Mouse (Mus musculus): ENCODE results near the gene Polg2.
"Not testable (repeated sequence)": the region's sequence is repeated elsewhere in the genome, so short reads cannot be mapped to it uniquely, and the experiment has no call there.

Polg2 gene

DNA sequence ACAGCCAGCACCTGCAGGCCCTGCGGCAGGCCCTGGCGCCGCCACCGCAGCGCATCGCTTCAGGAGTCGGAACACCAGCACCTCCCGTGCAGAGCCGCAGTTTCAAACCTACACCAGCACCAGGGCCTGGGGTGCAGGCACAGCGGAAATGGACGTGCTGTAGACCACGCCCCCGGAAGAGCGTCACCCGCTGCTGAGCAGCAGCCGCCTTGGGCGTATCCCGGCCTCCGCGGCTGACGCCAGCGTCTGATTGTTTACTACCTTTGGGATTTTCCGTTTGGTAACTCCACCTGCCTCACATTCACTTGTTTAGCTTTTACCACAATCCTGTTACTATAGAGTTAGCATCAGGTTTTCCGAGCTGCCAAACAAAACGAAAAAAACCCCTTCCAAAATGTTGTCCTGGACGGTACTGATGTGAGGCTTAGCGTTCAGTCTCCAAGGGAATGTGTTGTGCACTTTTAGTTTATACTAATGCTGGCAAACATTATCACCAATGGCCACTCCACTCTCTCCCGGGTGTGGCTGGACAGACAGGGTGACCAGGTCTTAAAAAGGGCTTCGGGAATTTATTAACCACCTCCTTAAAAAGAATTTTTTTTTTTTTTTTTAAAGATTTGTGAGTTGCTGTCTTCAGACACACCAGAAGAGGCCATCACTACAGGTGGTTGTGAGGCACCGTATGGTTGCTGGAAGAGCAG, at the start of gene Polg2:
Gene Polg2 (minus strand): TSS at position 150 of the 701 bp plus-strand sequence.
- DNase-seq (ENCODE audit: low read depth, low spot score) = peak; percentile 86

DNA sequence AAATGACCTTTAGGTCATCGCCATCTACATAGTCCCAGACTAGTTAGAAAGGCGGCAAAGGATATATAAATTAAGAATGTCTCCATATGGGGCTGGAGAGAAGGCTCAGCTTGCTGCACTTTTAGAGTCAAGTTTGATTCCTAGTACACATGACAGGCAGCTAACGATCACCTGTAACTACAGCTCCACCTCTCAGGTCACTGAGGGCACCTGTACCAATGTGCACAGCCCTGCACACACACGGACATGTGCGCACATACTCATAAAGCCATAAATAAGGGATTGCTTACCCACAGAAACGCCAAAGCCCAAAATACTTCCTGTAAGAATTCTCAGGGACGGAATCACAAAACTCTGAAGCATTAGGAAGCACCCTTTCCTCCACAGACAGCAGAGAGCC, 48.7 kb upstream of the Polg2 start:
- DNase-seq (ENCODE audit: low read depth, low spot score) = no peak

GRCm38 (mm10) chr11:106824403-106824802, 45.1 kb upstream of the Polg2 start:
- no peak for DNase-seq (ENCODE audit: low read depth, low spot score)

DNA sequence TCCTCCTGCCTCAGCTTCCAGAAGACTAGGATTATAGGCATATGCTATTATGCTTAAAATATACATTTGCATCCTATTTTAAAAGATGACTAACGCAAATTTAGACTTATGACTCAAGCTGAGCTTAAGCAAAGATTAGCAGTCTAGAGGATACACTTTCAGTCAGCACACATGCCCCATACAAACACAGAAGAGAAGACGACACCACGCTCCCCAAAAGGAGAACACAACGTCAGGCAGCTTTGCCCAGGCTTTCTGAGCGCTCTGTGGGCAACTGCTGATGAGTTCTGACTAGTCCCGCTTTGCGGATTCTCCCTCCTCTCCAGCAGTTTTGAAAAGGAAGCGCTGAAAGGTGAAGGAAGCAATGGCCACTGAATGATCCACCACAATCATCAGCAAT, 44.4 kb upstream of the Polg2 start:
- DNase-seq (ENCODE audit: low read depth, low spot score) = no peak

DNA sequence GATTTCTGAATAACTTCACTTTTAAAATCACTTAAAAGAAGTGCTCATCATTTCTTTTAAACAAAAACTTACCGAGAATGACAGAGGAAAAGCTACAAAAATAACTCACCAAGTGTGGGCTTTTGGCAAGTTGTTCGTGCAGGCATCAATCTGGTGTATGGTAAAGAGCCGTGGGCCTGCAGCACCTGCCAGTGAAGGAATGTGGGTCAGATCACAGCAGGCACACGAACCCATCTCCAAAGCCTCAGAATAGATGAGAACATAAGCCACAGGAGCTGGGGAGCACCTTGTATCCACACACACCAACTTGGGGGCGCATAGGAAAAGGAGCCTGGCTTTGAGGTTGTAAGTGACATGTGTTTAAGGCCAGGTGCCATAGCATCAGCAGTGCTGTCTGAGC, 43.6 kb upstream of the Polg2 start:
- no peak for DNase-seq (ENCODE audit: low read depth, low spot score)

DNA sequence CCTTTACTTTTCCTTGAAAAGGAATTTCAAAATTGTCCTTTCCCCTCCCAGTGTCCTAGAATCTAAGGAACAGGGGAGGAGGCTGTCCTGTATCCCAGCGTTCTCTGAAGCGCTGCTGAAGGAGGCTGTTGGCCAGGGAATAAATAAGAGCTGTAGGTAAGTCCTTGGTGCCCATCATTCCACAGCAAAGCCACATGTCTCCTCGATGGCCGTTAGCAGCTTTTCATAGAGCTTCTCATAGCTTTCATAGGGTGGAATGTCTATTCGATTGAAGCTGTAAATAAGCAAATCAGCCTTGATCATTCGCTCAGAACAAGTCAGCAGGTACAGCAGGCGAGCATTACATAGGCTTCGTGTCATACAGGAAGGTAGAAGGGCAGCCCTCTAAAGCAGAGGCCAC, 43.2 kb upstream of the Polg2 start:
- DNase-seq (ENCODE audit: low read depth, low spot score) = no peak

DNA sequence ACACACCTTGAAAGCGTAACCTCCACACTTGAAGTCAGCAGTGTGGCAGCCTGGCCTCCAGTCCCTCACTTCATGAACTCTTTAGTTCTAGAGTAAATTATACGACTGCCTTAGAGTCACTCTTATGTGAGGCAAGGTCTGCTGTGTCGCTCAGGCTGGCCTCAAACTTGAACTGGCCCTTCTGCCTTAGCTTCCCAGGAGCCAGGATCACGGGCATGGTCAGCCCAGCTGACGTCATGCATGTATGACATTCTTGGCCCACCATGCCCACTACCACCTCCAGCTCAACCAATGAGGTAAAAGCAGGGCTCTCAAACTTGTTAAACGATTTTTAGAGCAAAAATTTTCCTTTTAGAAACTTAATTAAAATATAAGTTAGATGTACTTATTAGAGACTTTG, 42.1 kb upstream of the Polg2 start:
- DNase-seq (ENCODE audit: low read depth, low spot score) = no peak

GRCm38 (mm10) chr11:106820972-106821371, 41.6 kb upstream of the Polg2 start:
- DNase-seq (ENCODE audit: low read depth, low spot score) = no peak

GRCm38 (mm10) chr11:106820252-106820651, 40.9 kb upstream of the Polg2 start:
- no peak for DNase-seq (ENCODE audit: low read depth, low spot score)

GRCm38 (mm10) chr11:106819595-106819994, 40.3 kb upstream of the Polg2 start:
- no peak for DNase-seq (ENCODE audit: low read depth, low spot score)

DNA sequence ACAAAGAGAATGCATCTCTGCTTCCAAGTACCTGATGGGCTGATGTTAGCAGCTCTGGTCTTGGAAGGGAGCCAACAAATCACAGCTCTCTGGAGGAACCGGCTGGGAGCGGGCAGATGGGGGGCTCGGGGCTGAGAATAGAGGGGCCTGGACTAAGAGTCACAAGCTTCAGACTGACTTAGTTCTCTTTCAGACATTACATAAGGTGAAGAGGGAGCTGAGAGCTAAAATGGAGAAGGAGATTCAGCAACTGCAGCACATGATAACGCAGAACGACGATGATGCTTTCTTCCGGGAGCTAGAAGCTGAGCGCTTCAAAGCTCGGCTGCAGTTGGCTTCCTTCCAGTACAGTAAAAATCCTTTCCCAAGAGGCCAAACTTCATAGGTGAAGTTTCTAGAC, 39.0 kb upstream of the Polg2 start:
- no peak for DNase-seq (ENCODE audit: low read depth, low spot score)

DNA sequence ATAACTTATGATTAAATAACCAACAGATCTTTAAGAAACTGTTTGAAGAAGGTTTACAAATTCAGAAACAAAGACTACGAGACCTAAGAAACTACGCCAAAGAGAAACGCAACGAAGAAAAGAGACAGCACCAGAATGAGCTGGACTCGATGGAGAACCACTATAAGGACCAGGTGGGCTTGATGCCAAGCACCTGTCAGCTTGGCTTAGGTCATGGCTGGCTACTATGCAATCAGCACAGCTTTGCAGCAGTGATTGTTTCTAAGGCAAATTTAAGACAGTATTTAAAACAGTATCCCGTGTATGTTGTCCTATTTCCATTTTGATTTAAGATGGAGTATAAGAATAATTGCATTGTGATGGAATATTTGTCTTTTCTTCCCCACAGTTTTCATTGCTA, 38.5 kb upstream of the Polg2 start:
- DNase-seq (ENCODE audit: low read depth, low spot score) = no peak

DNA sequence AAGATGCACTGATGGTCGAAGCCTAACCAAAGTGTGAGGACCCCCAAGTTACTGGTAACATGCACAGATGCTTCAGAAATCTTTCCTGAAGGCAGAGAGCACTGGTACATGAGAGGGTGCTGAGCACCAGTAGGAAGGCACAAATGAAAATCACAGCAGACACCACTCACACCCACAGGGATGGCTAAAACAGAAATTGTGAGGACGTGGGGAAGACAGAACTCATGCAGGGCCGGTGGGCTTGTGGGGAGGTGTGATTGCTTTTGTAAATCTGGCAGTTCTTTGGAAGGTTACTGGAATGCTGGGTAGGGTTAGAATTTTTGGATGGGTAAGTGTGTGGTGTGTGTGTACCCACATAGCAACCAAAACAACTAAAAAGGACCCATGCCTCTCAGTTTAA, 37.8 kb upstream of the Polg2 start:
- DNase-seq (ENCODE audit: low read depth, low spot score) = no peak

DNA sequence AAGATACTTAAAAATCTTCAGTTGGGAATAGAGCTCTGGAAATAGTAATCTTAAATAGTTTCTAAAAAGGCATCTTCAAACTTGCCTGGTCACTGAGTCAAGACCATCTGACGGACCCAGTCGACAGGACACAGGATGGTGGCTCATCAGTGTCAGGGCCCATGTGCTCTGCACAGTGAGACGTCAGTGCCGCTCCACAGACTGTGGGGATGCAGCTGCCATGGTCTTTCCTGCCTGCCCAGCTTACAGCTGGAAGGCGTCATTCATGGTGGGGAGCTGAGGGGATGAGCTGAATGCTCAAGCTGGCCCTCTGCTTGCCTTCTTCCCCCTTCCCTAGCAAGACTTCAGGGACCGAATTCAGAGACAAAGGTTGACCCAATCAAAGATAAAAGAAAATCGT, 37.0 kb upstream of the Polg2 start:
- DNase-seq (ENCODE audit: low read depth, low spot score) = no peak

DNA sequence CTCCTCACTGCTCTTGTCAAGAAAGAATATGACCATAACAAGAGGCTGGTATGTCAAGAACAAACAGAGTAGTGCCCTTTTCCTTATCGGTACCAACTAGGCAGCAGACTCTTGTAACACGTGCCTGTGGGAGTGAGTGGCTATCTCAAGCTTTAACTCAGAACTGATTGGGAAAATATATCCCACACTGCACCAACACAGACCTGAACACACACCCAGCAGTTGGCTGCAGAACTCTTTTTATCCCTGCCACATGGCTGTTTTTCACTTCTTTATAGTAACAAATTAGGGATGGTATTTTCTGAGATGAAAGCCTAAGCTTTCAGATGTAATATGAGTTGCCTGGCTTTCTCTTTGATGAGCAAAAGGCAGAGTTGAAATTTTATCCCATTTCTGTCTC, 36.4 kb upstream of the Polg2 start:
- DNase-seq (ENCODE audit: low read depth, low spot score) = no peak

DNA sequence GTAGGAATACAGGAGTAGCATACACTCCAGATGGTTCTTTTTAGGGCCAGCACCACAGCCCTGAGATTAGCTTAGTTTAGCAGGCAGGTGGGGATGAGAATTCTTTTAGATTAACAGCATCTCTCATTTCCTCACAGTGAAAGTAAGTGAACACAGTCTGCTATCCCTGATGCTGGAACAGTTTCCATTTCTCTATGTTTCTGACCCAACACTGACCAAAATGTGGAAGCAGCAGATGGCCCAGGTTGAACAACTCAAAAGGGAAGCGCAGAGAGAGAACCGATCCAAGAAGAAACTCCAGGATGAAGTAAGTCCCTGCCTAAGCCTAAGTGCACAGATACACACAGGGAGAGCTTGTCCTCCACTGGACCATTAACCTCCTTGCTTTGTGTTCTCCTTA, 36.0 kb upstream of the Polg2 start:
- no peak for DNase-seq (ENCODE audit: low read depth, low spot score)

DNA sequence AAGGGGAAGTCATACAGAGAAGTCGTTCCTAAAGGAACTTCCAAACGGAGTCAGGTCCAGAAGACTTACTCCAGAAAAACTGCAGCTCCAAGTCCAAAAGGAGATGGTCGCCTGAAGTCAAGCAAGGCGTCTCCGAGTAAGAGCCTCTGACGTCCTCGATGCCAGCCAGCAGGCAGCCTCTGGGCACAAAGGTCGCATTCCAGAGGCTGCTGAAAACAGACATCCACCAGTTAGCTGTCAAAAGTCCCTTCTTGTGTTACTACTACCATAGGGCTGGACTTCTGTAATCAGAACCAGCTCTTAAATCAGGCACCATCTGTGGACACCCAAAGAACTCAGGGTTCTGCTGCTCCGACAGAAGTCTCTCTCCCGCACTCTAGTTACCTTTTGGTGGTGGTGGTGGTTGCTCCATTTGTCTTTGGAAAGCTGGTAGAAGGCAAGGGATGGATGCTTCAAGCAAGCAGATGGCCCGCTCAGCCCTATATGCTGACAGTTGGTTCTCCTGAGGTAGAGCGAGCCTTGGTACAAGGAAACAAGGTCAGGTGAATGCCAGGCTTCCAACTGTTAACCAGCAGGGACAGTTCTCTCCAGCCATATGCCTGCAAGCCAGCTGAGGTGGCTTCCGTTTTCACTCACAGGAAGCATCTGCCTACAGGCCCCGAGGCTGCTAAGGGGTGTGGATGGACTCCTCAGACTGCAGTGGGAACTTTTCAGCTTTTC, 35.4 kb upstream of the Polg2 start:
- DNase-seq (ENCODE audit: low read depth, low spot score) = no peak

DNA sequence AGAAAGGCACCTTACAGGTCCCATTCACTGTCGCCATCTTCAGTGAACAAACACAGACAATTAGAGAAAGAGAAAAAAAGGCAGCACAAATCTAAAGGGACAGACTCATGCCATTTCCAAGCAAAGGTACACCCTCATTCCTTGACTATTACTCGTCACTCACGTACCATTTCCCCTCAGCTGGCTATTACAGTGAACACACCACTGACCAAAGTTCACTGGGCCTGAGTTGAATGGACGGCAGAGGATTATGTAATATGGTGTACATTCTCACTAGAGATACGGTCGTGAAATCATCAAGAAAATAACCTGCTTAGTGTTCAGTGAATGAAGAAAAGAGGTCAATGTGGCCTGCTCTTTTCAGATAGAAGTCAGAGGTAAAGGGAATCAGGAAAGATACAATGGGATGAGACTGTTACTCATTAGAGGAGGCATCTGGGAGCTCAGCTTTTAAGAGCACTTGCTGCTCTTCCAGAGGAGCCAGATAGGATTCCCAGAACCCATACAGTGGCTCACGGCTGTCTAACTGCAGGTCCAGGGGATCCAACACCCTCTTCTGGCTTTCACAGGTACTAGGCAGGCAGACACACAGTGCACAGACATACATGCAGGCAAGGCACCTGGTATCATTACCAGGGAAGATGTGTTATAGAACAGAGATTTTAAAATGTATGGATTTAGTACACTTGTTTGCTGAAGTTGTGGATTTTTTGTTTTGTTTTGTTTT, 33.2 kb upstream of the Polg2 start:
- DNase-seq (ENCODE audit: low read depth, low spot score) = no peak

- DNase-seq (ENCODE audit: low read depth, low spot score) = not testable (repeated sequence)
Measured at GRCm38 (mm10) chr11:106807442-106807841, 28.1 kb upstream of the Polg2 start.

GRCm38 (mm10) chr11:106802069-106802627, 22.8 kb upstream of the Polg2 start:
- DNase-seq (ENCODE audit: low read depth, low spot score) = no peak

DNA sequence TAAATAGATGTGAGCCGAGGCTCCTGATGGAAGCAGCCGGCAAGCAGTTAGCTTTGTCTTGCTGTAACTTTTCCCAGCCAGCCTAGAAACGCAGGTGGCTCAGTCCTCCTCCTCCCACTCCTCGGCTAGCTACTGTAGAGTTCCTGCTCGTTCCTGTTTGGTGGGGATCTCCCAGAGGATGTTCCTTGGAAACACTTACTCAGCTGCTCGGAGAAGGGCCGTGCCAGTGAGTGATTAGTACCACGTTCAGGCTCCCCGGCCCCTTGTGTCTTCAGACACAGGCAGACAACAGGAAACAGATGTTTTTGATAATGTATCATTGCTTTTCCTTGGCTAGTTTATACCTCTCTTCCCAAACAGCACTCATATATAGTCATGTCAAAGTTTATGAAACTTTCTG, 16.3 kb upstream of the Polg2 start:
- DNase-seq (ENCODE audit: low read depth, low spot score) = no peak

DNA sequence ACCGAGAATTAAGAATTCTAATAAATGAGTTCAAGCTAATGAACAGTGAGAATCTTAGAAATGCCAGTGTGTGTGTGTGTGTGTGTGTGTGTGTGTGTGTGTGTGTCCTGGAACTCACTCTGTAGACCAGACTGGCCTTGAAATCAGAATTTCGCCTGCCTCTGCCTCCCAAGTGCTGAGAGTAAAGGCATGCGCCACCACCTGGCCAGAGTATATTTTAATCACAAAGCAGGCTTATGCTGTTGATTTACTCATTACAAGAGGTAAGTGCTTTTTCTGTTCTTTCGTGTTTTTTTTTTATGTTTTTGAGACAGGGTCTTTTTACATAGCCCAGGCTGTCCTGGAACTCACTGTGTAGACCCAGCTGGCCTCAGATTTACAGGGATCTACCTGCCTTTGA, 14.5 kb upstream of the Polg2 start:
- DNase-seq (ENCODE audit: low read depth, low spot score) = no peak

Data from c-Kit-negative CD71-positive TER-119-positive erythroid progenitor cells, embryonic 14.5 days (primary cell).